Mouse (Mus musculus) cortical plate, adult 2 months (tissue): ENCODE results near the gene Prelp. TPM values are rescaled to one million over a fixed set of nuclear protein-coding genes. Genes with fewer than 3 reads are reported as not detected.
A peak's percentile ranks its signal among the peaks of the same experiment; 100 is the strongest.

ENCODE experiments used
- H3K27ac ChIP-seq: fragments of 200-500 bp; 2 replicates; pipeline ENCODE4 v1.5.1; 2012; ENCODE audit warnings: low read length, control low read depth, inconsistent platforms; ENCODE audit not compliant: insufficient read depth
- H3K4me1 ChIP-seq: fragments of 200-500 bp; 2 replicates; pipeline ENCODE4 v1.6.1; 2011; ENCODE audit warnings: low read length; ENCODE audit not compliant: control insufficient read depth, insufficient read depth
- H3K4me3 ChIP-seq: fragments of 200-500 bp; 2 replicates; pipeline ENCODE4 v1.5.1; 2011; ENCODE audit warnings: mild to moderate bottlenecking, low read length, control low read depth; ENCODE audit not compliant: insufficient read depth
- CTCF ChIP-seq: fragments of 200-500 bp; IDR thresholded peaks from 2 replicates; pipeline ENCODE4 v1.5.1; 2011; ENCODE audit warnings: mild to moderate bottlenecking, control low read depth, low read length; ENCODE audit not compliant: insufficient read depth; ENCODE audit errors: extremely low read depth
- POLR2A ChIP-seq: fragments of 200-500 bp; IDR thresholded peaks from 2 replicates; pipeline ENCODE4 v1.6.1; 2011; ENCODE audit warnings: mild to moderate bottlenecking, low read length, control low read depth; ENCODE audit not compliant: insufficient read depth; ENCODE audit errors: extremely low read depth
- polyA plus RNA-seq: library from polyadenylated mRNA; depleted of rRNA; stranded (reverse); fragments of >200 nt; gene quantifications from 2 replicates; pipeline ENCODE4 v1.2.3, GENCODE M21; 2012

Gene Prelp
- polyA plus RNA-seq, 1 experiment: 16.0 TPM

DNA sequence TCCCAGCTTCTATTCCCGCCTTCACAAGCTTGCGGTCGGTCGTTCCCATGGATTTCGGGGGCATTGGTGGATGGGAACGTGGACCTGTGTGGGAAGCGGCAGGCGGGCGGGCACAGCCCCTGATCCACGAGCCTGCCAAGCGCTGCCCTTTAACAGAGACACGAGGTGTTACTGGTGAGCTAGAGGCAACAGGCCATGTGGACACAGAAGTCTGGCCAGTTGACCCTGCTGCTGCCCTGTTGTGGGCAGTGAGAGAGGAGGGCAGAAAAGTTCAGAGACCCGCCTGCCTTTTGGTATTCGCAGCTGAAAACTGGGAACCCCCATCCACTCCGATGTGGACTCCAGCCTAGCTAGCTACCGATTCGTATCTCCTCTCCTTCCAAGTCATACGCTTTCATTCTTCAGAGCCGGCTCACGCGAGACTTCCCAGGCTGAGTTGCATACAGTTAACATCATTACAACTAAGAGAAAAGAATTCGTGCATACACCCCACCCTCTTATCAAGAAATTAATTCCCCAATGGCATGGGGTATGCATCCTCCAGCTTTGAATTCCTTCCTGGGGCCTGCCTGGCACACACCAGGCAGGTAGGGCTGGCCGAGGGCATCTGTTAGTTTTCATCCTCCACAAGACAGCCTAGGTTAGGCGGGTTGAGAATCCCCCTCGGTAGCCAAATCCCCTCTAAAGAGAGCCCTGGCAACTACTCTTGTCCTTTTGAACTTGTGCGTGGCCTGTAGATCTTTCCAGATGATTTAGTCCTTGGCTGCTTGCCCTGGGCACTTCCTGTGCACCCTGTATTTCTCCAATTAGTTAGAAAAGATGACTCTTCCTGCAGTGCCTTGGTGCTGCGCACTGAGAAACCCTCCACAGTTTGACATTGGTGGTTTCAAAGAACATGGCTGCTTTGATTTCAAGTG lies 12.3 kb downstream of the Prelp start:
- TF ChIP-seq POLR2A: 0 out of 2 replicates have a peak, but pooled peaks have one; percentile 39
- no peak for TF ChIP-seq CTCF
- peaks cover 6% of the 10 kb centered on the region; the same call in 1 of the 2 replicates for H3K4me1 ChIP-seq
- peak overlapping the region; percentile 21 for H3K4me3 ChIP-seq
- H3K27ac ChIP-seq: 0 out of 2 replicates have a peak overlapping the region, but pooled peaks have one; percentile 30

DNA sequence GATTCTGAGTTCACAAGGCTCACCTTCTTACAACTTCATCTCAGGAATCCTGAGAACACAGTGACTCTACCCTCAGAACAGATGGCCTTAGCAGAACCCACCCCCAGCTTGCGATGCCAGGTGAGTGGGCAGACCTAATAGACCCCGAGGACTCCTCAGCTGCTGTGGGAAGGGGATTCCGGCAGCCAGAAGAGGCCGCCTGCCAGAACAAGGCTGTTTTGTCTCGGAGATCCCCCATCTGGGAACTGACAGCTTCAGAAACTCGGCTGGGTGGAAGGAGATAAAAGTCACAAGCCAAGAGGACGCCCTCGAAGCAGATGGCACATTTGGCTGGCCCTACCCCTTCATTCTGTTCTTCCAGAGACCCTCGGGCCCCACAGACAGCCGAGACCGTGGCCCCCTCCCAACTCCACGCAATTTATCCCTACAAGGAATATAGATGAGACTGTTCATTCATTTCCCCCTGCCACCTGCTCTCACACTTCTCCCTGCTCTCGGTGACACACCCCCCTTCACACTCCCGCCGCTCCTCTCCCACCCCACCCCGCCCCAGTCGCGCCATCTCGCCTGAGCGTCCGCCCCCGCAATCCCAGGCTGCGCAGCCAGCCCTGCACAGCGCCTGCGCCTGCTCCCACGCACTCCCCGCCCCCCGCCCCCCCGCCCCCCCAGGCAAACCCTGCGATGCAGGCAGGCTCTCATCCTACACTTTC lies 13.1 kb downstream of the Prelp start, which contains the start of gene Optc:
Optc (minus strand) TSS at position 51 of the 710 bp plus-strand sequence.
- H3K4me1 ChIP-seq: peaks cover 6% of the 10 kb centered on the region; the same call in 1 of the 2 replicates

DNA sequence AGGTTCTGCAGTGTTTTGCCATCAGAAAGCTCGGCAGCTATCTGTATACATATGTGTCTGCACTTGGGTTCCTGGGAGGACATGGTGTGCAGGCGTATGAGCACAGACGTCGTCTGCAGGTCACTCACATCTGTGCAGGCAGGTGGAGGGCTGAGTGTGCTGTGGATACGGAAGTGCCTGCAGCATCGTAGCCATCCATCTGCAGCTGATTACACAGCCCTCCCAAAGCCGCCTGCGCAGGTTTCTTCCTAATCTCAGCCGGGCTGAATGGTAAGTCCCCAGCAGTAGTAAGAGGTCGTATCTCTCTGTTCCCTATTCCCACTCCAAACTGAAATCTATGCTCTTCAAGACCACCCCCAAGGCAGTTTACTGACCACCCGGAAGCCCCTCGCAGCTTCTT lies 14.8 kb downstream of the Prelp start:
- H3K27ac ChIP-seq: no peak overlapping the region
- no peak overlapping the region for H3K4me3 ChIP-seq
- TF ChIP-seq POLR2A (no peak), CTCF (no peak)
- peaks cover 6% of the 10 kb centered on the region; the same call in 1 of the 2 replicates for H3K4me1 ChIP-seq

More for the DNA sequence above, 13.1 kb downstream of the Prelp start, which contains the start of gene Optc:
- Histone ChIP-seq H3K4me3 (peak within 1 kb of the TSS; percentile 21), H3K27ac (0 out of 2 replicates have a peak within 1 kb of the TSS, but pooled peaks have one; percentile 30)
- TF ChIP-seq POLR2A (no peak), CTCF (no peak)

DNA sequence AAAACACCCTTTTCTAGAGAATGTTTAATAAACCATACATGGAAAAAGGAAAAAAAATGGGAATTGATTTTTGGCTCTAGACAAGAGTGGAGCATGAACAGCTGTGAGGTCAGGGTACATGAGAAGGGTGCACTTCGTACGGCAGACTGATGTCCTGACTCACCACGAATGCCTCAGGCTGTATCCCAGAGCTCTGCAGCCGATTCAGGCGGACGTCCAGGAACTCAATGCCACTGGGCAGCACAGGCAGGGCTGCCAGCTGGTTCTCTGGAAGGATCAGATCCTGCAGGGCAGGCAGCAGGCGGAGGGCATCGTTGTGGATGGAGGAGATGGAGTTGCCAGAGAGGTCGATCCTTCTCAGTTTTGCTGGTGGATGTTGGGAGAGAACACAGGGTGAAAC lies 20.4 kb downstream of the Prelp start:
- H3K4me3 ChIP-seq: no peak overlapping the region
- no peak overlapping the region for H3K27ac ChIP-seq
- H3K4me1 ChIP-seq: peaks cover 4% of the 10 kb centered on the region; the same call in 1 of the 2 replicates
- TF ChIP-seq POLR2A: no peak
- TF ChIP-seq CTCF: no peak

DNA sequence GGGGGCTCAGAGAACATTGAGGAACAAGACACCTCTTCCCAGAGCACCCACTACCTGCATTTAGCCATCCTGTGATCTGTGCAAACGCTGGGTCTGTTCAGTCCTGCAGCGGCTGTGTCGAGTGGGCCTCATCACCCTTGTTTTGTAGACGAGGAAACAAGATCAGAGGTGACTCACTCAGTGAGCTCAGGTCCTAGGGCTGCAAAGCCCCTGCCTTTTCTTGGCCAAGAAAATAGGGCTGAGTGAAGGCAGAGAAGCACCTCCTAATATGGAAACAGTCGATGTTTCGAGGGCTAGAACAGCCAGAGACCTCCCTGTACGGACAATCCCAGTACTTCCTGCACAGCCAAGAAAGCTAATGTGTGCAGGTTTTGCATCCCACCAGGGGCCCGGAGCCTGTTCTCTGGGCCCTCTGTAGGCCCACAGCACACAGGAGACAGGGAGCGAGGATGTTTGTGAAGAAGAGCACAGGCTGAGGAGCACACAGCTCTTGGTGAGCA lies 22.1 kb downstream of the Prelp start:
- Histone ChIP-seq H3K27ac (no peak overlapping the region), H3K4me3 (no peak overlapping the region), H3K4me1 (peaks cover 4% of the 10 kb centered on the region; the same call in 1 of the 2 replicates)
- TF ChIP-seq POLR2A: no peak
- TF ChIP-seq CTCF: no peak

DNA sequence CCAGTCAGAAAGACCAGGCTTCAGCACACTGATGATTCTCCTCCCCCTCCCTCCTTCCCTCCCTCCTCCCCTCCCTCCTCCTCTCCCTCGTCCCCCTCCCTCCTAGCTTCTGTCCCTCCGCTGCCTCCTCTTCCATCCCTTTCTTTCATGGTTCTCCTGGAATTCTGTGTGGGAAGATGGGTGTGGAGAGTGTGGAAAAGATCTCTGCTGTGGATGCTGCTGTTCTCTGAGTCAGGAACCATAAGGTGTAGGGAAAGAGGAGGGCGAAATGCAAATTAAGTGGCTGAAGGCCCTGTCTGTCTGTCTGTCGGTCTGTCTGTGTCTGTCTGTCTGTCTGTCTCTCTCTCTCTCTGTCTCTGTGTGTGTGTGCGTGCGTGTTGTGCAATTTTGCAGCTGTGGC lies 23.9 kb downstream of the Prelp start:
- Histone ChIP-seq H3K27ac (no peak overlapping the region), H3K4me3 (no peak overlapping the region), H3K4me1 (peaks cover 4% of the 10 kb centered on the region; the same call in 1 of the 2 replicates)
- TF ChIP-seq CTCF: no peak
- TF ChIP-seq POLR2A: no peak

DNA sequence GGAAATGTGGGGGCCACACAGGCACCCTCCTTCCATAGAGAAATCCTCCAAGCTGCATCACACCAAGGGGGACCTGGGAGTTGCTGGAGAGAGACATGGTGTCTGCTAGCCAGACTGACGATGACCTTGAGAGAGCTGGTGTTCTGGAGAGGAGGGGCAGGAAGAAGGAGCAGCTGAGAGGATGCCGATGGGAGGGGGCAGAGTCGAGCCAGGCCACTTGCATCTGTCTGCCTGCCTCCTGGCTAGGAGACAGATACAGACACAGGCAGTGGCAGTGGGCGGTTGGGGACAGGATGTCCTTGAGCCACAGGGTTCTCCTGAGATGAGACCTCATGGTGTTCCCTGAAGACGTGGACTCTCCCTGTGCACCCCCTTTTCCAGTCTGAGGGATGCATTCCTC lies 29.7 kb downstream of the Prelp start:
- Histone ChIP-seq H3K4me1 (peaks cover 3% of the 10 kb centered on the region; the same call in 1 of the 2 replicates), H3K4me3 (no peak overlapping the region), H3K27ac (no peak overlapping the region)
- no peak for TF ChIP-seq POLR2A
- no peak for TF ChIP-seq CTCF

DNA sequence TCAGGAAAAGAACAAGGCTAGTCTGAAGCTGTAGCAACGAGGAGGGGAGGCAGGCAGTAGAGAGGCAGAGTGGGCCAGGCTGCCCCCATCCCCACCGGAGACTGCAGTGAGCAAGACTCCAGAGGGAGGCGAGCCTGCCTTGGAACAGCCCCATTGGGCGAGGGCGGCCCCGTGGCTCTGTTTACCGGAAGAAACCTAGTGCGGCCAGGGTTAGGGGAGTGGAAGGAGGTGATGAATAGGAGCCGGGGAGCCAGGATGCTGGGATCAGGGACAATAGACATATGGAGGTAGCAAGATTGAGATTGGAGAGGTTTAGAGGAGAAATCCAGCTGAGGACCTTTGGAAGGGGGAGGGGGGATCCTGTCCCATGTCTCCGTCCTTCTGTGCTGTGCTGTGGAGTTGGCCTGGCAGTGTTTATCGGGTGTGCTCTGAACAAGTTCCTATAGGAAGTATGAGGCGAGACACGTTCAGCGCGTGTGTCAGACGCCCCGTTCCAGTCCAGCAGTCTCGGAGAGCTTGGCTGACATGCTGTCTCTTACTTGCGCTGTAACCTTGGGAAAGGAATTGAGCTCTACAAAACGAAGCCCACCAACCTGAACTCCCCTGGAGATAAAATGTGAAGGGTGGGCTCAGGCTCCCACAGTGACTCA lies 31.1 kb downstream of the Prelp start:
- peaks cover 5% of the 10 kb centered on the region; the same call in 1 of the 2 replicates for H3K4me1 ChIP-seq
- no peak overlapping the region for H3K4me3 ChIP-seq
- TF ChIP-seq CTCF (no peak), POLR2A (no peak)
- no peak overlapping the region for H3K27ac ChIP-seq

DNA sequence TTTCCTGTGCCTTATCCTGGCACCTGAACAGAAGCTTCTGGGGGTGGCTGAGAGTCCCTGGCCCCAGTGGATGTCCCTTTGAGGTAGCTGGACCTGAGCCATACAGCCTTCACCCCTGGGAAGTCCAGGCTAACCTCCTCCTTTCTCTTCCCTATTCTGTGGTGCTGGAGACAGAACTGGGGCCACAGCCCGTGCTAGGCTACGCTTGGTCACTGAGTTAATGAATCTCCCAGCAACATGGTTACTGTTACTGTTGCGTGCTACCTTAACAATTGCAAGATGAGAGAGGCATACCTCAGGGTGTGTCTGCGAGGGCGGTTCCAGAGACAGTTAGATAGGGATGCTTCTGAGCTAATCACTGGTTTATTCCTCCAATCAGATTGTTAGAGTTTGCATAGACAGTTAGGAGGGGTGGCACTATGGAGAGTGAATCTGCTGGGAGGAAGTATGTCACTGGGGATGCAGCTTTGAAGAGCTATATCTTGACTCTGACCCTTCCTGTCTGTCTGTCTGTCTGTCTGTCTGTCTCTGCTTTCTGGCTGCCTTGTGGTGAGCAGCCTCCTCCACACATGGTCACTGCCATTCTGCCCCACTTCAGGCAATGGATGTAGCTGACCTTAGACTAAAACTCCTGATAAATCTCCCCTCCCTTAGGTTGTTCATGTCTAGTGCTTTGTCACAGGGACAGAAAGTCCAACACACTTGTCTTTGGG lies 33.5 kb downstream of the Prelp start:
- TF ChIP-seq CTCF (no peak), POLR2A (no peak)
- Histone ChIP-seq H3K27ac (peak overlapping the region; percentile 41), H3K4me1 (peaks cover 5% of the 10 kb centered on the region; the same call in 1 of the 2 replicates), H3K4me3 (no peak overlapping the region)
